Mouse (Mus musculus) c-Kit-positive CD71-positive TER-119-positive erythroid progenitor cells, embryonic 14.5 days (primary cell): ENCODE data around the gene Hoxa2.

Source experiments
- DNase-seq: peaks from one replicate; pipeline ENCODE4 v3.0.0-alpha.2; 2013; ENCODE audit warnings: low spot score

The Hoxa2 gene

DNA sequence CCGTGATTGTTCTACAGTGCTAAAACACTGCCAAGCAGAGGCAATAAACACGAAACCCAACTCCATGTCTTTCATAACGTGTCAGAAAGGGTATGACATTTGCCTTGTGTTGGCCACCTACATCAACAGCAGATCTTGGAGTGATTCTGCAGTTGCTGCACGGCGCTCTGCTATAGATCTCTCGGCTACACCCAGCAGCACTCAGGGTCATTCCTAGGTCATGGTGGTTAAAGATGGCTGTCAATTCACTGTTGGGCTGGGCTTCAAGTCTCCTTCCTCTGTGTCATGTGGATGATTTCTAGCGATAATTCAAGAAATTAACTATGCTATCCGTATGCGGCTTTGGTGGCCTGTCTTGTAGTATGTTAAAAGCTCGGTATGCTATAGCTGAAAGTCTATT is 26.1 kb downstream of the Hoxa2 start:
- DNase-seq: no peak

GRCm38 (mm10) chr6:52137841-52138535 is 26.6 kb downstream of the Hoxa2 start:
- DNase-seq: no peak

GRCm38 (mm10) chr6:52123673-52124072 is 41.0 kb downstream of the Hoxa2 start:
- DNase-seq: no peak

- no peak for DNase-seq
These were observed 43.5 kb downstream of the Hoxa2 start for GRCm38 (mm10) chr6:52121173-52121572.

DNA sequence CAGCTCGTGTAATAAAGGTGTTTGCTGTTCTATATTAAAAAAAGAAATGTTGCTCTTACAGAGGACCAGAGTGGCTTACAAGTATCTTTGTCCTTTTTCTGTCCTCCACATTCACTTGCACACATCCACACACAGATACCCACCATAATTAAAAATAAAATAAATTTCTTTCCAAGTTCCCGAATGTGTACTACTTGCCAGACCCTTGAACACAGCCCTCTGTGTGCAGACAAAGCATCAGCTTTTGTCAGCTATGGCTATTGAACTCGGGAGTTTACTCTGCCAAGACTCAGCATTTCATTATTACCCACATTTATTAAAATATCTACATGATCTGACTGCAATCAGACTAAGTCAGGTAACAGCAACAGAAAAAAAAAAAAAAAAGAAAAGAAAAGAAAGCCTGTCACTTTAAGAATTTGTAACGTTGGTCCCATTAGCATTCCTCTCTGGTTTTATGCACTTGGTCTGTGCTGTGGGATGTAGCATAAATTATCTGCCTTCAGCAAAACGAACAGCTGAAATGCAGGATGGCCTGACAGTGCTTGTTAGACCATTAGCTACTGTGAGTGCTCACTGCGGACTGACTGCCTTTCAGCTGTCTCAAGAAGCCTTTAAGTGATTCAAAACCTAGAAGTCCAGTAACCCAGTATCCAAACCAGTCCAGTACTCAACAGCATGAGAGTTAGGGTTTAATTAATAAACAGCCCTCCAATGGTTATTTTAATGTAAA is 45.6 kb downstream of the Hoxa2 start:
- no peak for DNase-seq

GRCm38 (mm10) chr6:52115899-52116298 is 48.7 kb downstream of the Hoxa2 start:
- DNase-seq: no peak
